13 mouse cellular contexts compared by ENCODE assay signal in the genomic region with DNA sequence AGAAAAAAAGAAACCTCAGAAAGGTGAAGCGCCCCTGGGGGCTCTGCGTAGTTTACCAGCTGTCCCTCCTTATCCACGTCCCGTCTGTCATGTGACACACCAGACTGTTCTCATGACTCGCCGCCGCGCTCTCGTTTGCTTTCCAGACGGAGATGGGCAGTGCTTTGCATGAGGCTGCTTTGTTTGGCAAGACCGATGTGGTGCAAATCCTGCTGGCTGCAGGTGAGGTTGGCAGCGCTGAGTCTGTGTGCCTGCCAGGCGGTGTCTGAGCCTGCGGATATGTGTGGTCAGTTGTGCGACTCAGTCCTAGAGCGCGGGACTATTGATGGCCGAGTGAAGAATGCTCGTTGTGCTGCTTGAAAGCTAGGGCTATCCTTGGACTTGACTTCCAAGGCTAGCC.
"Had no signal": no experiment of that assay in that cellular context is flagged by ENCODE, and none has a peak within 500 bp of the region (broad histone marks: within the 10 kb centered on the region; RNA-seq: fewer than 3 reads in every experiment).

No protein-coding gene starts in this region.

- H3K27ac ChIP-seq: kidney, postnatal 0 days; limb, embryonic 12.5 days; liver, embryonic 13.5 days; lung, embryonic 15.5 days; macrophage; neural tube, embryonic 13.5 days had no signal

- H3K9me3 ChIP-seq: limb, embryonic 12.5 days; liver, embryonic 13.5 days; lung, embryonic 15.5 days; megakaryocyte, embryonic 14.5 days; neural tube, embryonic 13.5 days had no signal

- H3K4me1 ChIP-seq: limb, embryonic 12.5 days; liver, embryonic 13.5 days; neural tube, embryonic 13.5 days had no signal

- DNase-seq: kidney, postnatal 36 days; liver; liver, embryonic 13.5 days; liver, postnatal 0 days; lung, postnatal 14 days; retina, postnatal 1 day; thymus, postnatal 36 days had no signal

- H3K4me3 ChIP-seq: limb, embryonic 12.5 days; liver, embryonic 13.5 days; lung, embryonic 15.5 days; megakaryocyte, embryonic 14.5 days; neural tube, embryonic 13.5 days had no signal

- H3K27me3 ChIP-seq: limb, embryonic 12.5 days; liver, embryonic 13.5 days; lung, embryonic 15.5 days; megakaryocyte, embryonic 14.5 days; neural tube, embryonic 13.5 days had no signal
